Mouse (Mus musculus) heart, postnatal 0 days (tissue): ENCODE measurements at regions not wholly inside any gene's neighbourhood (a gene's known extent, or its start where the extent isn't known, plus 50 kb on each side); places are given as distances from the start of the nearest gene placed in this dataset.
A peak's percentile ranks its signal among the peaks of the same experiment; 100 is the strongest.
"Not testable (repeated sequence)": the region's sequence is repeated elsewhere in the genome, so short reads cannot be mapped to it uniquely, and the experiment has no call there.

Experiments used
- ATAC-seq: fragments of 200-750 bp; cut with Nextera tagmentation; 2 replicates; pipeline ENCODE4 v1.8.0; 2017; ENCODE audit warnings: low read depth, moderate number of reproducible peaks, moderate library complexity; ENCODE audit not compliant: insufficient read depth
- DNase-seq: peaks from one replicate; pipeline ENCODE4 v3.0.0-alpha.2; 2016; ENCODE audit warnings: low spot score
- H3K27ac ChIP-seq: fragments of 300-500 bp; sonication (generic); 2 replicates; pipeline ENCODE4 v1.5.1; 2014; ENCODE audit warnings: low read depth, mild to moderate bottlenecking
- H3K27me3 ChIP-seq: fragments of 300-500 bp; sonication (generic); 2 replicates; pipeline ENCODE4 v1.6.1; 2014; ENCODE audit warnings: low read length, mixed read lengths; ENCODE audit not compliant: control insufficient read depth, insufficient read depth
- H3K36me3 ChIP-seq: fragments of 300-500 bp; sonication (generic); replicated peaks from 2 replicates; pipeline ENCODE4 v1.6.1; 2014; ENCODE audit warnings: low read length, mixed read lengths; ENCODE audit not compliant: control insufficient read depth, insufficient read depth
- H3K4me1 ChIP-seq: fragments of 300-500 bp; sonication (generic); 2 replicates; pipeline ENCODE4 v1.6.1; 2014; ENCODE audit warnings: antibody characterized with exemption; ENCODE audit not compliant: control insufficient read depth, insufficient read depth
- H3K4me2 ChIP-seq: fragments of 300-500 bp; sonication (generic); 2 replicates; pipeline ENCODE4 v1.6.1; 2014; ENCODE audit warnings: low read depth, mild to moderate bottlenecking, low read length, moderate library complexity
- H3K4me3 ChIP-seq: fragments of 300-500 bp; sonication (generic); 2 replicates; pipeline ENCODE4 v1.5.1; 2014; ENCODE audit warnings: low read depth, low read length
- H3K9ac ChIP-seq: fragments of 300-500 bp; sonication (generic); replicated peaks from 2 replicates; pipeline ENCODE4 v1.6.1; 2014; ENCODE audit warnings: low read depth, low read length, mixed read lengths
- H3K9me3 ChIP-seq: fragments of 300-500 bp; sonication (generic); replicated peaks from 2 replicates; pipeline ENCODE4 v1.6.1; 2016; ENCODE audit warnings: low read length; ENCODE audit not compliant: control insufficient read depth
- CTCF ChIP-seq: IDR thresholded peaks from 2 replicates; pipeline ENCODE4 v1.5.1; 2016; ENCODE audit warnings: antibody characterized with exemption, control low read depth, low read depth
- EP300 ChIP-seq: IDR thresholded peaks from 2 replicates; pipeline ENCODE4 v1.6.1; 2016; ENCODE audit warnings: antibody characterized with exemption, low read depth
- WGBS: fragments of 180-500 bp; shearing (Covaris S2); extraction: QIAGEN DNeasy Blood & Tissue Kit; methylation state at CpG from one replicate; pipeline ENCODE4 v1.1.7; 2014; 5-methylcytosine and 5-hydroxymethylcytosine counted together

DNA sequence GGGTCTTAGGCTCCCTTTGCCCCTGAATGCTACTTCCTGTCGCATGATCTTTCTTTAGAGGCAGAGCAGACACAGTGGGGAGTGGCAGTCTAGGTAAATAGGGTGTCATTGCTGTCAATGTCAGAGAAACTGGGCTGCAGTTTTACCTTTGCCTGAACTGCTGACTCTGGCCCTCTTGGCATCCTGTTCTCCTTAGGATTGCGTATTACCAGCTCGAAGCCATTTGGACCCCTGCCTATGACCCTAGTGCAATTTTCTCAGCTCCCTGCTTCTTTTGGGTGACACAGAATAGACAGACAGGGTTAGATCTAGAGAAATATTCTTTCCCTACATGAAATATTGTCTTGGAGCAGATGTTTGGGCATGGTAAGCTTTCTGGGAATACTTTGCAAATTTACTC, 467.3 kb upstream of the Slc35b3 start:
- TF ChIP-seq CTCF (no peak), EP300 (no peak)
- WGBS, result 69% methylated on average over 3 of the region's 3 CpGs
- no peak overlapping the region for H3K27ac ChIP-seq
- H3K9me3 ChIP-seq, result no peaks in the 10 kb centered on the region
- no peaks in the 10 kb centered on the region for H3K36me3 ChIP-seq
- no peak overlapping the region for H3K4me3 ChIP-seq
- ATAC-seq, result no peak
- no peak overlapping the region for H3K9ac ChIP-seq
- H3K27me3 ChIP-seq, result no peaks in the 10 kb centered on the region
- H3K4me2 ChIP-seq, result no peak overlapping the region
- H3K4me1 ChIP-seq, result no peaks in the 10 kb centered on the region
- DNase-seq, result no peak

DNA sequence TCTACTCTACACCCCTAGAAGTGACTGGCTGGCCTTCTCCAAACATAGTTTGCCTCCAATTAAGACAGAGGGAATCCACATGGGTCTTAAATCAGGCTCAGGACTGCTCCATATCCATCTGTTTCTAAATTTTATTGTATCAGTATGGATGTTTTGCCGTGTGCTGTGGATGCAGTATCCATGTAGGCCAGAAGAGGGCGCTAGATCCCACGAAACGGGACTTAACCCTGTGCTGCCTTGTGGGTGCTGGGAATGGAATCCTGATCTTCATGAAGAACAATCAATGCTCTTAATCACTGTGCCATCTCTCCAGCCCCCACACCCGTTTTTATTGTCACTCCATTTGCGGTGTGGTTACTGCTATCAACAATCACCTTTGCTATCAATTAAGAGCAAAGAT, 465.3 kb upstream of the Slc35b3 start:
- no peak for DNase-seq
- TF ChIP-seq CTCF, result no peak
- Histone ChIP-seq H3K4me3 (no peak overlapping the region), H3K9me3 (no peaks in the 10 kb centered on the region), H3K9ac (no peak overlapping the region), H3K4me2 (no peak overlapping the region), H3K27ac (no peak overlapping the region), H3K27me3 (no peaks in the 10 kb centered on the region), H3K36me3 (no peaks in the 10 kb centered on the region), H3K4me1 (no peaks in the 10 kb centered on the region)
- 57% methylated on average over 6 of the region's 6 CpGs for WGBS
- ATAC-seq, result no peak

DNA sequence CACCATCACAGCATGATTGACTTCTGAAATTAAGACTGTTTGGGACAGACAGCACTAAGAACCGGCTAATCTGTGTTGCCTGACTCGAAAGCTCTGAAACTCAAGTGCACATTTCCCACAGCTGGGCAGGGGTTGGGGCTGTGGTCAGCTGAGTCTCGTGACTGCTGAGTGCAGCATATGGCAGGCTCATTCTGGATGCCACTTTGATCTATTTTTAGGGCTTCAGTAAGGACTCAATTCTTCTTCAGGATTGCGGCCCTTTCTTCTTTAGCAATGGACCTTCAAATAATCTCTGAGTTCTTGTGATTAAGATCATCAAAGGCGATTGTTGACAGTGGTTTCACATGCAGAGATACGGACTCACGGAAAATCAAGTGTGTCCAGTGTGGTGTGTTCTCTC, 457.5 kb upstream of the Slc35b3 start:
- ATAC-seq (no peak), DNase-seq (peak; percentile 23)
- no peak overlapping the region for H3K9ac ChIP-seq
- no peak overlapping the region for H3K4me3 ChIP-seq
- TF ChIP-seq EP300 (no peak), CTCF (no peak)
- H3K9me3 ChIP-seq, result no peaks in the 10 kb centered on the region
- H3K27me3 ChIP-seq, result no peaks in the 10 kb centered on the region
- H3K36me3 ChIP-seq, result no peaks in the 10 kb centered on the region
- WGBS, result 36% methylated on average over 7 of the region's 7 CpGs
- H3K4me2 ChIP-seq, result no peak overlapping the region
- no peak overlapping the region for H3K27ac ChIP-seq
- no peaks in the 10 kb centered on the region for H3K4me1 ChIP-seq

- WGBS, result 72% methylated on average over 14 of the region's 14 CpGs
- Histone ChIP-seq H3K27me3 (no peaks in the 10 kb centered on the region), H3K4me2 (no peak overlapping the region), H3K9ac (no peak overlapping the region), H3K4me3 (no peak overlapping the region), H3K36me3 (no peaks in the 10 kb centered on the region), H3K9me3 (no peaks in the 10 kb centered on the region), H3K27ac (no peak overlapping the region), H3K4me1 (no peaks in the 10 kb centered on the region)
- DNase-seq, result no peak
- no peak for TF ChIP-seq EP300
- TF ChIP-seq CTCF, result no peak
- ATAC-seq, result no peak
Measured at GRCm38 (mm10) chr13:39411471-39412251, 451.0 kb upstream of the Slc35b3 start.

GRCm38 (mm10) chr13:39392589-39392988, 431.9 kb upstream of the Slc35b3 start:
- no peak for DNase-seq
- no peak overlapping the region for H3K4me2 ChIP-seq
- H3K4me1 ChIP-seq, result no peaks in the 10 kb centered on the region
- H3K9me3 ChIP-seq, result no peaks in the 10 kb centered on the region
- no peak for ATAC-seq
- TF ChIP-seq CTCF, result no peak
- TF ChIP-seq EP300, result no peak
- no peak overlapping the region for H3K27ac ChIP-seq
- H3K4me3 ChIP-seq, result no peak overlapping the region
- H3K27me3 ChIP-seq, result no peaks in the 10 kb centered on the region
- H3K9ac ChIP-seq, result no peak overlapping the region
- WGBS, result 78% methylated on average over 3 of the region's 3 CpGs
- H3K36me3 ChIP-seq, result no peaks in the 10 kb centered on the region

- not testable (repeated sequence) for DNase-seq, H3K4me3 ChIP-seq, H3K4me2 ChIP-seq, H3K36me3 ChIP-seq, H3K27me3 ChIP-seq, H3K27ac ChIP-seq, H3K9ac ChIP-seq, H3K4me1 ChIP-seq, H3K9me3 ChIP-seq, ATAC-seq
- 79% methylated on average over 1 of the region's 1 CpGs for WGBS
Measured at GRCm38 (mm10) chr13:39392151-39392550, 431.5 kb upstream of the Slc35b3 start.
